Mouse (Mus musculus) heart, embryonic 14.5 days (tissue): ENCODE measurements around the gene Trim3. TPM values are rescaled to one million over a fixed set of nuclear protein-coding genes. Genes with fewer than 3 reads are reported as not detected.

Experiments
- ATAC-seq: fragments of 200-750 bp; cut with Nextera tagmentation; 2 replicates; pipeline ENCODE4 v1.8.0; 2017; ENCODE audit warnings: low read depth, moderate TSS enrichment; ENCODE audit not compliant: insufficient number of reproducible peaks, insufficient read depth, low FRiP score
- H3K27ac ChIP-seq, 2 experiments: fragments of 200-500 bp in 1 of 2; fragments of 300-500 bp in 1 of 2; sonication (generic) in 1 of 2; replicated peaks in 1 of 2; 2 replicates each; pipeline ENCODE4 v1.5.1; 2012 to 2014; ENCODE audit warnings: low read depth in 2 of 2, low read length in 2 of 2, control low read depth in 1 of 2, mild to moderate bottlenecking in 1 of 2, mixed read lengths in 1 of 2; ENCODE audit not compliant: control insufficient read depth in 1 of 2, insufficient read depth in 1 of 2
- H3K27me3 ChIP-seq: fragments of 300-500 bp; sonication (generic); 2 replicates; pipeline ENCODE4 v1.6.1; 2014; ENCODE audit warnings: mild to moderate bottlenecking, low read length, control low read depth; ENCODE audit not compliant: control insufficient read depth, insufficient read depth
- H3K36me3 ChIP-seq: fragments of 300-500 bp; sonication (generic); 2 replicates; pipeline ENCODE4 v1.6.1; 2014; ENCODE audit warnings: mild to moderate bottlenecking, control low read depth, low read length, mixed read lengths; ENCODE audit not compliant: control insufficient read depth, insufficient read depth
- H3K4me1 ChIP-seq, 2 experiments: fragments of 200-500 bp in 1 of 2; fragments of 300-500 bp in 1 of 2; sonication (generic) in 1 of 2; 2 replicates each; pipeline ENCODE4 v1.6.1; 2012 to 2014; ENCODE audit warnings: low read length in 2 of 2, control low read depth in 1 of 2, mixed read lengths in 1 of 2; ENCODE audit not compliant: control insufficient read depth in 2 of 2, insufficient read depth in 2 of 2
- H3K4me2 ChIP-seq: fragments of 300-500 bp; sonication (generic); 2 replicates; pipeline ENCODE4 v1.6.1; 2014; ENCODE audit warnings: mild to moderate bottlenecking, low read length
- H3K4me3 ChIP-seq, 2 experiments: fragments of 200-500 bp in 1 of 2; fragments of 300-500 bp in 1 of 2; sonication (generic) in 1 of 2; 2 replicates each; pipeline ENCODE4 v1.5.1; 2012 to 2014; ENCODE audit warnings: low read length in 2 of 2, mild to moderate bottlenecking in 2 of 2, control low read depth in 1 of 2, low read depth in 1 of 2, moderate library complexity in 1 of 2; ENCODE audit not compliant: control insufficient read depth in 1 of 2, insufficient read depth in 1 of 2
- H3K9ac ChIP-seq: fragments of 300-500 bp; sonication (generic); 2 replicates; pipeline ENCODE4 v1.6.1; 2014; ENCODE audit warnings: mild to moderate bottlenecking, low read length
- H3K9me3 ChIP-seq: fragments of 300-500 bp; sonication (generic); 2 replicates; pipeline ENCODE4 v1.6.1; 2016; ENCODE audit warnings: low read length, control low read depth; ENCODE audit not compliant: control insufficient read depth
- WGBS: fragments of 180-500 bp; shearing (Covaris S2); extraction: QIAGEN DNeasy Blood & Tissue Kit; methylation state at CpG from one replicate; pipeline ENCODE4 v1.1.7; 2014; 5-methylcytosine and 5-hydroxymethylcytosine counted together
- polyA plus RNA-seq: library from polyadenylated mRNA; unstranded; fragments of >200 nt; fragmentation: Nextera tagmentation; extraction: Ambion mirVana; gene quantifications from 2 replicates; pipeline ENCODE4 v1.2.1, GENCODE M21; 2014

The Trim3 gene
- polyA plus RNA-seq, 1 experiment from 2014 or later = 26.3 TPM

DNA sequence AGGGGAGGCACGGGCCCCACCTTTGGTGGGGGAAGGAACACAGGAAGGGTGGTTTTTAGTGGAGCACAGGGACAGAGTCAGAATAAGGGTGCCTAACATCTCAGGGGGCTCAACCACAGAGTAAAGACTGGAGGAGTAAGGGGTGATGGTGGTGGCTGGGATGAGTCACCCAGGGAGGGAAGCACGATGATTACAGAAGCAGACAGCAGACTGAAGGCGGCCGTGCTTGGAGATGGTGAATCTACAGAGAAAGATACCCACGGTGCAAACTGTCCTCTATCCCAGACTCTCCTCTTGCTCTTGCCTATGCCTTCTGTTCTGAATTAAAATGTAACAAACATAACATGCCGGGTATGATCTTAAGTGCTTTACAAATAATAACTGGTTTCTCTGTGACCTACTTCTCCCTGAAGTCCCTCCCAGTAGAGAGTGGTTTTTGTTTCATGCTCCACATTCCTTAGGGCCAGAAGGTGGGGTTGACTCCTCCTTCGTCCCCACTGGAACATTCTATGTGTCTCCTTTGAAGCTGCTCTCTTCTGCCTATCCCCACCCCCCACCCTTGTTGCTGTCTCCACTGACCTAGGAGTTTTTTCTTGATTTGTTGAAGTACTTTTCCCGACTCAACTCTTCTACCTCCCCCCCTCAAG lies 11.6 kb downstream of the Trim3 start:
- no peak for ATAC-seq
- no peaks in the 10 kb centered on the region for H3K27me3 ChIP-seq
- H3K4me3 ChIP-seq = no peak overlapping the region
- H3K36me3 ChIP-seq = peaks cover 89% of the 10 kb centered on the region
- no peaks in the 10 kb centered on the region; a peak in 1 of 4 replicates for H3K4me1 ChIP-seq
- H3K4me2 ChIP-seq = no peak overlapping the region
- WGBS = 61% methylated on average over 8 of the region's 8 CpGs
- no peaks in the 10 kb centered on the region for H3K9me3 ChIP-seq
- H3K9ac ChIP-seq = no peak overlapping the region
- H3K27ac ChIP-seq = no peak overlapping the region

DNA sequence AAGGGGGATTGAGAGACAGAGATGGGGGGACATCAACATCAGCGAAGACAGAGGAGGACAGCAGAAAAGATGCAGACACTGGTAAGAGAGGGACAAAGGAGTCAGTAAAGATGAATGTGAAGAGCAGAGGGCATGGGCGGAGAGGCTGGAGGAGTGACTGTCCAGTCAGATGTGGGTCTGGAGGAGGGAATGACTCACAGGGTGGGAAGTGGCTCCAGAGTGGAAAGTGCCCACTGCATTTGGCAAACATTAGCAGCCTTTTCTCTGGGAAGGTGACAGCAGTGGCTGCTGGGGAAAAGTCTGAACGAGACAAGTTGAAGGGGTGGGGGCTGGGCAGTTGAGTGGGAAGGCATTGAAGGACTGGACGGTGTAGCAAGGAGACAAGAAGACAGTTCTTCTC lies 12.3 kb downstream of the Trim3 start:
- Histone ChIP-seq H3K9ac (no peak overlapping the region), H3K27ac (no peak overlapping the region), H3K27me3 (no peaks in the 10 kb centered on the region), H3K4me3 (no peak overlapping the region), H3K9me3 (no peaks in the 10 kb centered on the region), H3K4me2 (no peak overlapping the region), H3K4me1 (peaks cover 0 to under 1% of the 10 kb centered on the region in 2 experiments; a peak in 2 of 4 replicates), H3K36me3 (peaks cover 96% of the 10 kb centered on the region)
- 59% methylated on average over 4 of the region's 4 CpGs for WGBS
- ATAC-seq = no peak

DNA sequence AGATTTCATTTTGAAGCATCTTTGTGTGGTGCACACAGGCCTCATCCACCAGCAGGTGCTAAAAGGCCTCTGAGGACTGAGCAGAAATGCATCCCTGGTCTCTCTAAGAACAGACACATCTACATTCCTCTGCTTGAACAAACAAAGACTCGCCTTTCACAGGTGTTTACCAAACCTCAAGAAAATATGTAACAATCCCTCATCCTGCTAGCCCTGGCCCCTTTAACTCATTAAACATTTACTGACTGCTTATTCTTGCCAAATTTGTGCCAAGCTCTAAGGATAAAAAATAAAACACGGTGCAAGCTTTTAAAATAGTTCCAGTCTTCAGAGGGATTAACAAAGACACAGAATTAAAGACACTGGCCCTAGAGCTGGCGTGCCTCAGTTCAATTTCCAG lies 13.7 kb downstream of the Trim3 start:
- peaks cover 99% of the 10 kb centered on the region for H3K36me3 ChIP-seq
- no peak for ATAC-seq
- no peak overlapping the region for H3K4me2 ChIP-seq
- peaks cover 0 to 7% of the 10 kb centered on the region in 2 experiments; a peak in 2 of 4 replicates for H3K4me1 ChIP-seq
- H3K9me3 ChIP-seq = no peaks in the 10 kb centered on the region
- no peaks in the 10 kb centered on the region for H3K27me3 ChIP-seq
- H3K27ac ChIP-seq = no peak overlapping the region
- no peak overlapping the region for H3K4me3 ChIP-seq
- no peak overlapping the region for H3K9ac ChIP-seq
- WGBS = 83% methylated on average over 3 of the region's 3 CpGs

- H3K4me3 ChIP-seq = no peak overlapping the region
- peaks cover 99% of the 10 kb centered on the region for H3K36me3 ChIP-seq
- WGBS = 92% methylated on average over 22 of the region's 22 CpGs
- H3K27ac ChIP-seq = no peak overlapping the region
- no peak for ATAC-seq
- no peaks in the 10 kb centered on the region for H3K9me3 ChIP-seq
- peaks cover 0 to 7% of the 10 kb centered on the region in 2 experiments; a peak in 2 of 4 replicates for H3K4me1 ChIP-seq
- H3K4me2 ChIP-seq = no peak overlapping the region
- H3K9ac ChIP-seq = no peak overlapping the region
- no peaks in the 10 kb centered on the region for H3K27me3 ChIP-seq
Measured at GRCm38 (mm10) chr7:105617810-105618209, 15.6 kb downstream of the Trim3 start.

DNA sequence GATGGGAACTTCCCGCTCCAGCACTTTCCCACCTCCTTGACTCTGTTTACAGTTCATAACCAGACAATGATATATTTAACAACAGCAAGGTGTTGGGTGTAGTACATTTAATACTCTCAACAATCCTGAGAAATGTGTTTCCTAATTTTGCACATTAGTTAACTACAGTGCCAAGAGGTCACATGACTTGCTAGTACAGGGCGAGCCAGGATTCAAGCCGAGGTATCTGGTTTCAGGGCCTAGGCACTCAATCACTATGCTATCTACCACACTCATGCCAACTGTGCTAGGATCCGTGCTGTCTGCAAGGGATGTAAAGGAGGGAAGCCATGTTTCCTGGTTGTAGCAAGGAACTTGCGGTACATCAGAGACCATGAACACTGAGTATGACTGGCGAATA lies 16.8 kb downstream of the Trim3 start:
- H3K9ac ChIP-seq = no peak overlapping the region
- no peak for ATAC-seq
- peaks cover 0 to 7% of the 10 kb centered on the region in 2 experiments; a peak in 2 of 4 replicates for H3K4me1 ChIP-seq
- no peaks in the 10 kb centered on the region for H3K9me3 ChIP-seq
- H3K27me3 ChIP-seq = no peaks in the 10 kb centered on the region
- peaks cover 99% of the 10 kb centered on the region for H3K36me3 ChIP-seq
- no peak overlapping the region for H3K27ac ChIP-seq
- H3K4me2 ChIP-seq = no peak overlapping the region
- 58% methylated on average over 6 of the region's 6 CpGs for WGBS
- no peak overlapping the region for H3K4me3 ChIP-seq

DNA sequence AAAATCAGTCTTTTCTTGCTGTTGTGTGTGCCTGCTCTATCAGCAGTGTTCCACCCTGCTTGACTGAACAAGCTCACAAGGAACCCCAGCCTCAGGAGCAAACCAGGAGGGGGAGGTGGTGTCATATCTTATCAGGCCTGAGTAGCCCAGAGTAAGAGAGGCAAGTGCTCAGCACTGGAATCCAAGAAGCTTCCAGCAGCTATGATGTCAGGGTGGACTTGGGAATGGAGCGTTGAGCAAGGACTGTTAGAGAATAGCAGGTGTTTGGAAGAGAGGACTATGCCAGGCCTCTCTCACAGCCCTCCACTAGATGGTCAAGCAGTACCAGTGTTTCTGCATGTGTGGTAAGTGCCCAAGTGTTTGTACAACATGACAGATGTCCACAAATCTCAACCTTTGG lies 17.7 kb downstream of the Trim3 start:
- no peak overlapping the region for H3K27ac ChIP-seq
- H3K4me1 ChIP-seq = peaks cover 0 to 7% of the 10 kb centered on the region in 2 experiments; a peak in 2 of 4 replicates
- H3K4me3 ChIP-seq = no peak overlapping the region
- no peak overlapping the region for H3K4me2 ChIP-seq
- H3K36me3 ChIP-seq = peaks cover 99% of the 10 kb centered on the region
- 30% methylated on average over 1 of the region's 1 CpGs for WGBS
- no peaks in the 10 kb centered on the region for H3K9me3 ChIP-seq
- H3K27me3 ChIP-seq = no peaks in the 10 kb centered on the region
- ATAC-seq = no peak
- no peak overlapping the region for H3K9ac ChIP-seq

- H3K36me3 ChIP-seq = peaks cover 99% of the 10 kb centered on the region
- no peak overlapping the region for H3K4me3 ChIP-seq
- ATAC-seq = no peak
- no peaks in the 10 kb centered on the region for H3K9me3 ChIP-seq
- no peaks in the 10 kb centered on the region for H3K27me3 ChIP-seq
- H3K9ac ChIP-seq = no peak overlapping the region
- H3K4me1 ChIP-seq = peaks cover 0 to 7% of the 10 kb centered on the region in 2 experiments; a peak in 2 of 4 replicates
- H3K4me2 ChIP-seq = no peak overlapping the region
- 86% methylated on average over 1 of the region's 1 CpGs for WGBS
- H3K27ac ChIP-seq = no peak overlapping the region
Measured at GRCm38 (mm10) chr7:105614400-105614799, 19.0 kb downstream of the Trim3 start.

- Histone ChIP-seq H3K36me3 (peaks cover 73% of the 10 kb centered on the region), H3K27ac (no peak overlapping the region), H3K27me3 (no peaks in the 10 kb centered on the region), H3K9ac (no peak overlapping the region), H3K4me3 (no peak overlapping the region), H3K4me2 (no peak overlapping the region), H3K9me3 (no peaks in the 10 kb centered on the region), H3K4me1 (peaks cover 0 to 7% of the 10 kb centered on the region in 2 experiments; a peak in 1 of 4 replicates)
- 67% methylated on average over 1 of the region's 1 CpGs for WGBS
- ATAC-seq = no peak
Measured at GRCm38 (mm10) chr7:105611767-105612166, 21.6 kb downstream of the Trim3 start.
